Comparison of ENCODE assay signal across 8 mouse cellular contexts in genomic region chr4:140649207-140649591, GRCm38 (mm10). TPM values are rescaled to one million over a fixed set of nuclear protein-coding genes. Genes with fewer than 3 reads are reported as not detected.
DNase-seq lines count a peak whose midpoint lies in the region; ATAC-seq lines count a peak whose summit lies in the region.

No protein-coding gene starts in this region.

- peak; percentile 17; the same call in 1 of the 2 replicates for ATAC-seq in heart, embryonic 14.5 days (ENCODE audit: insufficient number of reproducible peaks, insufficient read depth, low FRiP score, low read depth)
- ATAC-seq in liver, embryonic 15.5 days (ENCODE audit: insufficient read depth), result no peak
- ATAC-seq in cerebellum, adult (ENCODE audit: insufficient number of reproducible peaks, low FRiP score, low TSS enrichment), result no peak

- 0 out of 2 replicates have a peak, but pooled peaks cover 4% of the 10 kb centered on the region for H3K27me3 ChIP-seq in heart, embryonic 14.5 days (ENCODE audit: control insufficient read depth, insufficient read depth, low read length)
- H3K27me3 ChIP-seq in liver, embryonic 15.5 days, result peaks cover 48% of the 10 kb centered on the region

- peak; percentile 34 for DNase-seq in right cerebral cortex, postnatal 4 days
- DNase-seq in right cerebral cortex, adult 18-20 months, result no peak
- no peak for DNase-seq in B cell, adult 2 months
- no peak for DNase-seq in urinary bladder, adult 2 months (ENCODE audit: low spot score)
- no peak for DNase-seq in adrenal gland, postnatal 14 days

- peak overlapping the region; percentile 96 for H3K9ac ChIP-seq in heart, embryonic 14.5 days (ENCODE audit: low read length)
- H3K9ac ChIP-seq in liver, embryonic 15.5 days, result no peak overlapping the region

- H3K27ac ChIP-seq in heart, embryonic 14.5 days (replicated peaks in 1 of 2; ENCODE audit: control insufficient read depth in 1 of 2, insufficient read depth in 1 of 2, low read depth in 2 of 2, low read length in 2 of 2), result peak overlapping the region; percentile 70 to 90
- no peak overlapping the region for H3K27ac ChIP-seq in liver, embryonic 15.5 days (replicated peaks)

- peak overlapping the region; percentile 73 to 86 for H3K4me3 ChIP-seq in heart, embryonic 14.5 days (ENCODE audit: control insufficient read depth in 1 of 2, insufficient read depth in 1 of 2, low read depth in 1 of 2, low read length in 2 of 2)
- no peak overlapping the region for H3K4me3 ChIP-seq in liver, embryonic 15.5 days (replicated peaks)

- WGBS in heart, embryonic 14.5 days, result 13% methylated on average over 9 of the region's 9 CpGs
- WGBS in liver, embryonic 15.5 days (ENCODE audit: insufficient replicate concordance), result 36% methylated on average over 9 of the region's 9 CpGs

- H3K9me3 ChIP-seq in heart, embryonic 14.5 days (ENCODE audit: control insufficient read depth, low read length), result no peaks in the 10 kb centered on the region
- no peaks in the 10 kb centered on the region for H3K9me3 ChIP-seq in liver, embryonic 15.5 days (replicated peaks)

- H3K4me1 ChIP-seq in heart, embryonic 14.5 days (ENCODE audit: control insufficient read depth in 2 of 2, insufficient read depth in 2 of 2, low read length in 2 of 2), result peaks cover 6 to 19% of the 10 kb centered on the region in 2 experiments; a peak in 3 of 4 replicates
- H3K4me1 ChIP-seq in liver, embryonic 15.5 days (replicated peaks), result peaks cover 11% of the 10 kb centered on the region; the same call in 1 of the 2 replicates

- H3K4me2 ChIP-seq in heart, embryonic 14.5 days (ENCODE audit: low read length), result peak overlapping the region; percentile 83
- H3K4me2 ChIP-seq in liver, embryonic 15.5 days, result peak overlapping the region; percentile 57

- no peaks in the 10 kb centered on the region for H3K36me3 ChIP-seq in heart, embryonic 14.5 days (ENCODE audit: control insufficient read depth, insufficient read depth, low read length)
- no peaks in the 10 kb centered on the region for H3K36me3 ChIP-seq in liver, embryonic 15.5 days (replicated peaks)

RNA-seq across cellular contexts. Expression of gene Arhgef10l, which starts 16.6 kb away (rescaled TPM):
- 14.2 and 15.9 TPM in 2 replicates for polyA plus RNA-seq in heart, embryonic 14.5 days (2014; fragmentation: Nextera tagmentation; extraction: Ambion mirVana)
- polyA plus RNA-seq in liver, embryonic 15.5 days (2015; fragmentation: Nextera tagmentation; extraction: Ambion mirVana), result 4.8 and 6.5 TPM in 2 replicates
- 30.0 and 30.8 TPM in 2 replicates for polyA plus RNA-seq in urinary bladder, adult 2 months (2012; rRNA removed)
- 13.1 and 15.3 TPM in 2 replicates for total RNA-seq in adrenal gland, postnatal 14 days (2021)

RNA-seq across cellular contexts. Expression of gene Rcc2, which starts 51.1 kb away (rescaled TPM):
- 15.1 and 16.1 TPM in 2 replicates for polyA plus RNA-seq in heart, embryonic 14.5 days (2014; fragmentation: Nextera tagmentation; extraction: Ambion mirVana)
- polyA plus RNA-seq in liver, embryonic 15.5 days (2015; fragmentation: Nextera tagmentation; extraction: Ambion mirVana), result 28.0 and 32.1 TPM in 2 replicates
- polyA plus RNA-seq in urinary bladder, adult 2 months (2012; rRNA removed), result 21.6 and 31.5 TPM in 2 replicates
- 71.3 and 74.2 TPM in 2 replicates for total RNA-seq in adrenal gland, postnatal 14 days (2021)
